Mouse (Mus musculus) hindbrain, embryonic 10.5 days (tissue): ENCODE data around the gene Tfap4. TPM values are rescaled to one million over a fixed set of nuclear protein-coding genes. Genes with fewer than 3 reads are reported as not detected.

ENCODE experiments used
- DNase-seq: peaks from one replicate; pipeline ENCODE4 v3.0.0-alpha.2; 2017; ENCODE audit warnings: low spot score
- H3K27ac ChIP-seq: fragments of 300-500 bp; sonication (generic); 2 replicates; pipeline ENCODE4 v1.5.1; 2016; ENCODE audit warnings: mild to moderate bottlenecking, moderate library complexity
- H3K27me3 ChIP-seq: fragments of 300-500 bp; sonication (generic); 2 replicates; pipeline ENCODE4 v1.6.1; 2016; ENCODE audit warnings: mild to moderate bottlenecking; ENCODE audit not compliant: poor library complexity, insufficient read depth, severe bottlenecking
- H3K36me3 ChIP-seq: fragments of 300-500 bp; sonication (generic); 2 replicates; pipeline ENCODE4 v1.6.1; 2016; ENCODE audit warnings: mild to moderate bottlenecking, moderate library complexity
- H3K4me1 ChIP-seq: fragments of 300-500 bp; sonication (generic); replicated peaks from 2 replicates; pipeline ENCODE4 v1.6.1; 2016; ENCODE audit warnings: mild to moderate bottlenecking
- H3K4me3 ChIP-seq: fragments of 300-500 bp; sonication (generic); 2 replicates; pipeline ENCODE4 v1.5.1; 2016; ENCODE audit warnings: mild to moderate bottlenecking, moderate library complexity
- H3K9me3 ChIP-seq: fragments of 300-500 bp; sonication (generic); 2 replicates; pipeline ENCODE4 v1.6.1; 2016; ENCODE audit warnings: mild to moderate bottlenecking, moderate library complexity
- WGBS: fragments of 180-500 bp; shearing (Covaris S2); methylation state at CpG from one replicate; pipeline ENCODE4 v1.1.7; 2016; 5-methylcytosine and 5-hydroxymethylcytosine counted together
- polyA plus RNA-seq: library from polyadenylated mRNA; unstranded; fragments of >200 nt; fragmentation: Nextera tagmentation; extraction: Ambion mirVana; gene quantifications from 2 replicates; pipeline ENCODE4 v1.2.1, GENCODE M21; 2016

Gene Tfap4
- polyA plus RNA-seq, 1 experiment from 2014 or later = 21.3 TPM

DNA sequence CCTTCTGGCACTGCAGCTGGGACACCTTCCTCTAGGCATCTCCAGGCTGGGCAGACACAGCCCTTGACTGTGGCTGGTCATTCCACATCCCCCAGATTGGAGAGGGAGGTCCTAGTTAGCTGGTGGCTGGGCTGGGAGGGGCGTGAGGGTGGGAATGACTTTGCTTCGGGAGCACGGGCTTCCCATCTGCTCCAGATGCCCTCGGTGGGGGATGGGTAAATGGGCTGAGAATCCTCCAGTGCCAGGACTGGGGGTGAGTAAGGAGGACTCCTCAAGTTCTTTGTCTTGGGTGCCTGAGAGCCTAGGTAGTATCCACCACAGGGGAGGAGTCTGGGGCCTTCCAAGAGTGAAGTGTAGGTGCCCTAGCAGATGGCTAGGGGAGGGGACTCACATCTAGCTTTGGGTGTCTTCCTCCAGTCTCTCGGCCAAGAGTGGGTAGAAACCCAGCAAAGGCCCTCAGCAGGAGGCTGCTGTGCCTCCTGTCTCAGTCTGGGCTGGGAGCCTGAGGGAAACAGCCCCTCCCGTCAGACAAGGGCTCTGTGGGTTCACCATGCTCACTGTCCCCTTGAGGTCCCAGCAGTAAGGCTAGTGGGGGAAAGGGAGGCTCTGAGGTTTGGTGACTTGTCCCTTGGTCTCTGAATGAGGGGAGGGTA is 39.4 kb upstream of the Tfap4 start:
- peak overlapping the region; percentile 90 for H3K4me3 ChIP-seq
- H3K27me3 ChIP-seq = no peaks in the 10 kb centered on the region
- peak; percentile 51 for DNase-seq
- H3K36me3 ChIP-seq = peaks cover 2% of the 10 kb centered on the region; the same call in 1 of the 2 replicates
- H3K27ac ChIP-seq = peak overlapping the region; percentile 99
- WGBS = 27% methylated on average over 6 of the region's 6 CpGs
- no peaks in the 10 kb centered on the region for H3K9me3 ChIP-seq
- peaks cover 97% of the 10 kb centered on the region for H3K4me1 ChIP-seq

DNA sequence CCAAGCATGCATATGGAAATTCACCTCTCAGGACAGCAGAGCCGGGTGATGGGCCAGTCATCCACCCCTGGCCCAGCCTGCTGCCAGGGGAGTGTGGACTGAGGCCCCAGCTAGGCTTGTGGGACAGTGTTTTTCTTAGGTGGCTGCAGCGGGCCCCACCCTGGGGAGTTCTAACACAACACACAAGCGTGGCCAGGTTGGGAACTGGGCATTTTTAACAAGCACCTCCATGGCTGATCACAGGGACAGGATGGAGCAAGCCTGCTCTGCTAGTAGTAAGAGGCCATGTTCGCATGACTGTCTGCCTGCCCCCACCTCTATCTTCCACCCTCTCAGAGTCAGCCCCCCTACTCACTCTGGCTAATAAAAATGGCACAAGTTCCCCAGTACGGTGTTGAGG is 38.4 kb upstream of the Tfap4 start:
- no peaks in the 10 kb centered on the region for H3K27me3 ChIP-seq
- 69% methylated on average over 5 of the region's 5 CpGs for WGBS
- peaks cover 2% of the 10 kb centered on the region; the same call in 1 of the 2 replicates for H3K36me3 ChIP-seq
- peaks cover 97% of the 10 kb centered on the region for H3K4me1 ChIP-seq
- peak overlapping the region; percentile 99 for H3K27ac ChIP-seq
- peak overlapping the region; percentile 90 for H3K4me3 ChIP-seq
- no peak for DNase-seq
- H3K9me3 ChIP-seq = no peaks in the 10 kb centered on the region

DNA sequence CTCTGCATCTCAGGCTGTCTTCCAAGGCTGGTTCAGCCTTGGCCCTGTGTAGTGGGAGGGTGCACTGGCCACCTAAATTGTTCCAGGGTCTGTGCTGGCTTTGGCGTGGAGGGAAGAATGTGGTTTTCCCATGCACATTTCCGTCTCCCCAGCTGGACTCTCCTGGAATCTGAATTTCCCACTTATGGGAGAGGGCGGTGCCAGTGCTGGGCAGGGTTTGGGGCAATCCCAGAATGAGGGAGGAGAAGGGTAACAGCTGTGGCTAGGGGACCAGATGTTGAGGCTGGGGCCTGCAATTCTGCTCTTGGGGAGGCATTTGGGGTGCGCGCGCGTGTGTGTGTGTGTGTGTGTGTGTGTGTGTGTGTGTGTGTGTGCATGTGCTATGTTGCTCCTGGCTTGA is 37.6 kb upstream of the Tfap4 start:
- DNase-seq = no peak
- H3K27me3 ChIP-seq = no peaks in the 10 kb centered on the region
- WGBS = 60% methylated on average over 7 of the region's 7 CpGs
- H3K27ac ChIP-seq = peak overlapping the region; percentile 99
- H3K36me3 ChIP-seq = peaks cover 2% of the 10 kb centered on the region; the same call in 1 of the 2 replicates
- peak overlapping the region; percentile 90 for H3K4me3 ChIP-seq
- H3K9me3 ChIP-seq = no peaks in the 10 kb centered on the region
- H3K4me1 ChIP-seq = peaks cover 97% of the 10 kb centered on the region

DNA sequence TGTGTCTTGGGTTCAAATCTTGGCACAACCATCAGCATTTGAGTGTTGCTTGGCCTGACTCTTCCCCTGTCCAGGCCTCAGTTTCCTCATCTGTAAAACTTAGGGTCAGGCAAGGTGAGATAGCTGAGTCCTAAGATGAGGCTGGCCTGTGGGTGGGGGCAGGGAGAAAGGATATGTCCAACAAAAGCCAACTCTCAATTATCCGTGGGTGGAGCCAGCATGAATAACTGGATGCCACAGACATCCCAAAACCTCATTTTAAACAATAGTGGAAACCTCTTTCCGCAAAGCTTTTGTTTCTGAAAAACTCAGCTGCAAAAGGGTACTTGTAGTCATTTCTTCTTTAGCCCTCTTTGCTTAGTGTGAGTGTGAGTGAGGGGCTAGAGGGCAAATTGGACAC is 37.2 kb upstream of the Tfap4 start:
- Histone ChIP-seq H3K36me3 (peaks cover 2% of the 10 kb centered on the region; the same call in 1 of the 2 replicates), H3K27me3 (no peaks in the 10 kb centered on the region), H3K4me3 (peak overlapping the region; percentile 90), H3K27ac (peak overlapping the region; percentile 99), H3K4me1 (peaks cover 93% of the 10 kb centered on the region), H3K9me3 (no peaks in the 10 kb centered on the region)
- 43% methylated on average over 2 of the region's 2 CpGs for WGBS
- no peak for DNase-seq

DNA sequence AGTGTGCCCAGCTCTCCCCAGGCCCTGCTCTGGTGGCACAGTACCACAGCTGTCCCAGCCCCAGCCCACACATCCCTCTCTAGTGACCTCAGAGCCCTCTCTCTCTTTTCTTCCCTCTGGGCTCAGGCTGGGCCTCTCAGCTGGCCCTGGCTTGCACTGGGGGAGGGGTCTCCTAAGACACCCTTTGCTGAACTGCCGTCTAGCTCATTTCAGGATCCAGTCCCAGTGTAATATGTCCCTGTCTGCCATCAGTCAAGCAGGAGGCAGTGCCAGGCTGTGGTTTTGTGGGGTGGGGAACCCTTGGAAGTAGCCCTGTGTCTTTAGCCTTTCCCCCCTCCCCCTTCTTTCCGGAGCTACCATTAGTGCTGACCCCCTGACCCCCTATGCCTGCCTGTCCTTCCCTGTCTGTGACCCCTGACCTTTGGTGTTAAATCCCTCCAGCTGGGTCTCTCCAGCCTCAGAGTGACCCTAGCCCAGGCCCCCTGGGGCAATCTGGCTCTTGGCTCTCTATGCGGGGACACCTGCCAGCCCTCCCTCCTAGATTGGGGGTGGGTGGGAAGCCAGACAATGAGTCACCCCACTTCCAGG is 36.6 kb upstream of the Tfap4 start:
- Histone ChIP-seq H3K27ac (peak overlapping the region; percentile 99), H3K27me3 (no peaks in the 10 kb centered on the region), H3K9me3 (no peaks in the 10 kb centered on the region), H3K4me3 (peak overlapping the region; percentile 90), H3K36me3 (peaks cover 2% of the 10 kb centered on the region; the same call in 1 of the 2 replicates), H3K4me1 (peaks cover 87% of the 10 kb centered on the region)
- 2% methylated on average over 3 of the region's 3 CpGs for whole genome bisulfite sequencing
- DNase-seq = peak; percentile 73

DNA sequence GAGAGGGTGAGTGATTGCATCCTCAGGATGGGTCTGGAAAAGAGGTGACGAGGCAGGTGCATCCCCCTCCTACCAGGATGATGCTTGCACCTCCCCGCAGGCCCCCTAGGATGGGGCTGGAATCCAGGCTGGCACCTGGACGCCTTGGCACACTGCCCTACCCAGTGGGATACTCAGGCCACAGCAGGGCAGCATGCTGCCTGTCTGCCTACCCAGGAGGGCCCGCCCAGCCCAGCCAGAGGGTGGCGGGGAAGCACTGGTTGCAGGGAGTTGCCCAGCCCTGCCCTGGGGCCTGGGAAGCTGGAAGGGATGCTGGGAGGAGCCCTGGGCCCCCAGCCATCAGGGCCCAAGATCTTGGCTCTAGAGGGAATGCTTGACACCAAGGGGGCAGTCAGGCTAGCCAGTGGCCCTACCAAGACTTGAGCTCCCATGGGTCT is 35.9 kb upstream of the Tfap4 start:
- Histone ChIP-seq H3K4me3 (peak overlapping the region; percentile 90), H3K27ac (peak overlapping the region; percentile 99), H3K4me1 (peaks cover 80% of the 10 kb centered on the region), H3K27me3 (no peaks in the 10 kb centered on the region), H3K9me3 (peaks cover 1% of the 10 kb centered on the region; the same call in 1 of the 2 replicates), H3K36me3 (peaks cover 8% of the 10 kb centered on the region)
- 4% methylated on average over 5 of the region's 5 CpGs for WGBS
- DNase-seq = no peak

DNA sequence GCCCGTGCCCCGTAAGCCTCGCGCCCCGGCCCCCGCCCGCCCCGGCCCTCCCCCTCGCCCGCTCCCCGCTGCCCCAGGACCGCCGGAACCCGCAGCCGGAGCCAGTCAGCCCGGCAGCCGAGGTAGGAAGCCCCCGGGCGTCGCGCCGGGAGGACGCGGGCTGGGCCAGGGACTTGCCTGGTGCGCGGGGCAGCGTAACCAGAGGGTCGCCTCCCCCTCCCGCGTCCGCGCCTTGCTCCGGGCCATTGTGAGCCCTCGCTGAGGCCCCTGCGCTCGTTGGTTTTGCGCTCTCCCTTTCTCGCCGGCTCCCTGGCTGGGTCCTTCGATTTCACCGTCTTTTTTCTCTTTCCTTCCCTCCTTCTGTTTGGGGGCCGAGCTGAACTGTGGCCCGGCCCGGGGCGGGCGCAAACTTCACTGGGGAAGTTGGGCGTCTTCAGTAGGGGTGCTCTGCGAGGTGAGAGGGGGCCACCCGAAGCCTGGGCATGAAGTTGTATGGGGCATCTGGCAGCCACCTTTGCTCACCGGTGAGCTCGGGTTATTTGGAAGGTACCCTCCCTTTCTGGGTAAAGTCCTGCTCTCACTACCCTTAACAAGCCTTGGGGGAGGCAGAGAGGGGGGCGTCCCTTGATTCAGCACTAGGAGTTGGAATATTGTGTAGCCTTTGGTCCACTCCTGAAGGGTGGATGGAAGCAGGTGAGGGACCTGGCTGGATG is 35.3 kb upstream of the Tfap4 start:
- DNase-seq = no peak
- WGBS = under 1% methylated on average over 52 of the region's 52 CpGs
- Histone ChIP-seq H3K4me3 (peak overlapping the region; percentile 90), H3K4me1 (peaks cover 74% of the 10 kb centered on the region), H3K36me3 (peaks cover 10% of the 10 kb centered on the region), H3K27ac (peak overlapping the region; percentile 99), H3K27me3 (no peaks in the 10 kb centered on the region), H3K9me3 (peaks cover 2% of the 10 kb centered on the region; the same call in 1 of the 2 replicates)

DNA sequence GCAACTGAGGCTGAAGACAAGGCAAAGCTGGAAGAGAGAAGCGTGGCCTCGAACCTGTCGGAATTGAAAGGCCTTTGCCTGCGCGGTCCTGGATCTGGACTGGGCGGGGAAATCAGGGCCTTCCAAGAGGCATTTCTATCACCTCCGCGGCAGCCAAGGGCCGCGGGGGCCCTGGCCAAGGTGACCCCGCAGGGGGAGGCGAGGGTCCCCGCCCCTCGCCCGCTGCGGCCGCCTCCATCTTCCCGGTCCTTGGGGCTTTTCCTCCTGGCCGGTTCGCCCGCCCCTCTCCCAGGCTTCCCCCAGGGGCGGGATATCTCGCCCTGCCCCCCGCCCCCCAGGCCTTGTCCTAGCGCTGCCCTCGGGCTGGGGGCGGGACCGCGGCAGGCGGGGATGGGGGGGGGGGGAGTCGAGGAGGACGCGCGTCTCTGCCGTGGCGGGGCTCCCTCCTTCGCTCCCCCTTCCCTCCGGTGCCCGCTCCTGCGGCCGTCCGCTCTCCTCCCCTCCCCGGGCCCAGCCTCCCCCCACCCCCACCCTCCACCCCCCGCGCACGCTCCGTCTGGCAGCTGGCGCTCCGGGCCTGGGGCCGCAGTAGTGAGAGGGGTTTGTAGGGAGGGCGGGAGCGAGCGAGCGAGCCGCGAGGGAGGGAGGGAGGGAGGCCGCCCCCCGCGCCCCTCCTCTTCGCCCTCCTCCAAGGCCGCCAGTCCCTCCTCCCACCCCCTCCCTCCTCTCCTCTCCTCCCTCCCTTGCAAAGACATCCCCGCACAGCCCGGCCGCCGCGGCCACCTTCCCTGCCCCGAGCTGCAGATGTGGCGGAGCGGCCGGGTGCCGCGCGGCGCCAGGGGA is 34.5 kb upstream of the Tfap4 start, which contains the start of gene Glis2:
TSS of gene Glis2 (plus strand) at position 743 of the 843 bp plus-strand sequence.
- H3K9me3 ChIP-seq = peaks cover 2% of the 10 kb centered on the region; the same call in 1 of the 2 replicates
- under 1% methylated on average over 59 of the region's 74 CpGs for WGBS
- peak within 1 kb of the TSS; percentile 99 for H3K27ac ChIP-seq
- peaks cover 66% of the 10 kb centered on the region for H3K4me1 ChIP-seq
- no peaks in the 10 kb centered on the region for H3K27me3 ChIP-seq
- peaks cover 8% of the 10 kb centered on the region for H3K36me3 ChIP-seq
- peak within 1 kb of the TSS; percentile 90 for H3K4me3 ChIP-seq
- peak; percentile 90 for DNase-seq

DNA sequence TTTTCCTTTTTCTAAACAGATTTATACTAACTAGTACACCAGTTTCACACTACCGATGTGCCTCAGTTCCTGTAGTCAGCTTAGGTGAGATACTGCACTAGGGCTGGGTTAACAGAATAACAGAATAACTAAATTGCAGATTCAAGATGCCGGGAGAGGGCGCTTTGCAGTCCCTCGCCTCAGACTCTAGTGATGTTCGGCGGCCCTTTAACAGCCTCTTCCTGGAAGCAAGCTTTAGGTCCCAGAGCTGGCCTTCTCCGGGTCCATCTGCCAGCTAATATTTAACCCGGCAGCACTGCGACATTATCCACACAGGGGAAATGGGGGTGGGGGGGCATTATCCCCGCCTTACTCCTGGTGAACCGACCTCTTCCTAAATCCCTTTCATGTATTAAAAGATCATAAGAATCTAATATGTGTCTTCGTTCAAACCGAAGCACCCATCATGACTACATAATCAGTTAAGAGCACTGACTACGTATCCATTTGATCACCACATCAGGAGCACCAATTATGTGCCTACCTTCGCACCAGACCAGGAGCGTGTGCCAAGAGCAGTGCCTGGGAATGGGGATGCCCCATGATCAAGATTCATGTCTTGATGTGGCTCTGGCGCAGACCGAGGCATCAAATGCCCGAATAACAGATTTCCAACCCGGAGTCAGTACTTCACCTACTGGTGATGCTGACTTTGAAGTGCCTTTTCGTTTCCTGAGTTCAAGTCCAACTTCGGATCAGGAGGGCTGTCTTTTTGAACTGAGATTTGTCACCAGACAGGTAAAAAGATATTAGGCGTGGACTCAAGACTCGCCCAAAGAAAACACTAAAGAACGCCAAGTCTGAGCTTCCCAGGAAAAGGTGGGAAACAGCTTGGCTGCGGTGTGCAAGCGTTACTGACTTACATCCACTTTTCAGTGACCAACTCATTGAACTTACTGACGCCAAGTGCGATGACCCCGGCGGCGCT is 33.5 kb upstream of the Tfap4 start:
- peak; percentile 65 for DNase-seq
- Histone ChIP-seq H3K36me3 (peaks cover 8% of the 10 kb centered on the region), H3K27me3 (no peaks in the 10 kb centered on the region), H3K27ac (peak overlapping the region; percentile 99), H3K4me3 (peak overlapping the region; percentile 90), H3K4me1 (peaks cover 56% of the 10 kb centered on the region), H3K9me3 (peaks cover 2% of the 10 kb centered on the region; the same call in 1 of the 2 replicates)
- 17% methylated on average over 32 of the region's 32 CpGs for WGBS

DNA sequence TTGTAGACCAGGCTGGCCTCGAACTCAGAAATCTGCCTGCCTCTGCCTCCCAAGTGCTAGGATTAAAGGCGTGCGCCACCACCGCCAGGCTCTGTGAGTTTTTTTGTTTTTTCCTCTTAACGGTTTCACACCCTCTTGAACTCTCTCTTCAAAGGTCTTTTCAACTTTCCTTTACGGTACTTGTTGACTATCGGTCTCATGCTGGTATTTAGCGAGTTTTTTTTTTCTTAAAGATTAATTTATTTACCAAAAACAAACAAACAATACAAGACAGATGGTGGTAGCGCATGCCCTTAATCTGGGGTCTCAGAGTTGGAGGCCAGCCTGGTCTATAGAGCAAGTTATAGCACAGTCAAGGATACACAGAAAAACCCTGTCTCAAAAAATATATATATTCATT is 30.6 kb upstream of the Tfap4 start:
- 96% methylated on average over 9 of the region's 9 CpGs for WGBS
- no peak for DNase-seq
- Histone ChIP-seq H3K27ac (no peak overlapping the region), H3K9me3 (peaks cover 2% of the 10 kb centered on the region; the same call in 1 of the 2 replicates), H3K36me3 (peaks cover 8% of the 10 kb centered on the region), H3K4me1 (peaks cover 52% of the 10 kb centered on the region), H3K4me3 (no peak overlapping the region), H3K27me3 (no peaks in the 10 kb centered on the region)

DNA sequence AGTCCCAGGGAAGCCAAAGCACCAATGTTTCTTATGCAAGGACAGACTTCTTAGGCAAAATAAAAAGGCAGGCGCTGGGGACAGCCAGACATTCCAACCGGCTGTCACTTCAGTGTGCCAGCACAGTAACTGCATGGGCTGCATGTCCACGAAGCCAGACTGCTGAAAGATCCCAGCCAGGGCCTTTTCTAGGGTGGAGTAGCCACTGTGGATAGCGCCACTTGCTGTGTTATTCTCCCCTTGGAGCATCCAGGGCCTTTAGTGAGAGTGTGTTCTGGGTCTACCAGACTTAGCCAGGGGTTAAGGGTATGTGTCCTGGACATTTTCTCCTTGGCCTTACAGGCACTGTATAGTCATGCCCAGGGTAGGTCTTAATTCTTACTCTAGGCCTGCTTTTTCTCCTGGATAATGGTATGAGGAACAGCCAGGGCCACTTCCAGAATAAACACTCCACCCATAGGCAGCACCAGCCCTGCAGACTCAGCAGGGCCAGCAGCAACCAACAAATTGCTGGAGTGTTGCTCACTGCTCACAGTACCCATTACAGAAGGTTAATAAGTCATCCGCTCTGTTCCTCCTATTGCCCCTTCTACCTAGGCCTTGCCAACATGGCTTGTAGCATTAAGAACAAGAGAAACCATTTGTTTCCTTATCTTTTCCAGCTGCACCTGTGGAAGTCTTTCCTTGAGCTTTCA is 28.0 kb upstream of the Tfap4 start:
- Histone ChIP-seq H3K27ac (peak overlapping the region; percentile 91), H3K4me3 (no peak overlapping the region), H3K4me1 (peaks cover 30% of the 10 kb centered on the region), H3K36me3 (peaks cover 8% of the 10 kb centered on the region), H3K9me3 (peaks cover 2% of the 10 kb centered on the region; the same call in 1 of the 2 replicates), H3K27me3 (no peaks in the 10 kb centered on the region)
- WGBS = 62% methylated on average over 5 of the region's 5 CpGs
- DNase-seq = no peak
